Mouse (Mus musculus): ENCODE data around the gene Hist1h2bk. TPM values are rescaled to one million over a fixed set of nuclear protein-coding genes. Genes with fewer than 3 reads are reported as not detected.
A peak's percentile ranks its signal among the peaks of the same experiment; 100 is the strongest.

Gene Hist1h2bk
- polyA plus RNA-seq, 1 experiment from 2014 or later, result 0.90 TPM

DNA sequence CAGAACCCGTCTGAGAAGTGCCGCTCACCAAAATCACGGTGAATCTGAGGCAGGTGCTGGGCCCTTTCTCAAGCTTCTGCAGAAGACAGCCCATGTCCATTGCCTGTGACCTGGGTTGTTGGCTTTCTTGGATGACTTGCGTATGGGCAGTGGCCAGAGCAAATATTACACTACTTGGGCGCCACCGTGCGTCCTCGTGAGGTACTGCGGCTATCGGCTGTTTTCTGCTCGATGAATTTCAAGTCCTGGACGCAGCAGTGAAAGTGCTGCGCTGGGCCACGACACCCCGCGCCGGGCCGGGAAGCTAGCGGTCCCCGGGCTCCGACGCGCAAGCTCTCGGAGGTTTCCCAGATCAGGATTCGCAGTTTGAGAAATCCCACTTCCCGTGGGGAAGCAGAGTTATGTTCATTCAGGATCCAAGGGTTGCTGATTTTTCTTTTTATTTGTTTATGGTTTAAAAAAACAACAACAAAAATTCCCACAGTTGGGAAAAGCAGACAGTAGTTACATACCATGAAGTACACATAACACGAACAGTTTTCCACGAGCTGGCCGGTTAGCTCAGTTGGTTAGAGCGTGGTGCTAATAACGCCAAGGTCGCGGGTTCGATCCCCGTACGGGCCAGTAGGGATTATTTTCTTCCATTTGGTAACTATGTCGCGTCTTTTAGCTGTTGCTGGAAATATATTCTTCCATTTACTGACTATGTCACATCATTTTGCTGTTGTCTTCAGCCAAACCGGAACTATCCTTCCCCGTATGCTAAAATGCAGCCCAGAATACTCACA is 6.8 kb upstream of the Hist1h2bk start:
- H3K4me1 ChIP-seq (replicated peaks; ENCODE audit: control insufficient read depth, insufficient read depth, low read length), result no peaks in the 10 kb centered on the region
- H3K9ac ChIP-seq (ENCODE audit: low read depth, low read length), result peak overlapping the region; percentile 47; the same call in 1 of the 2 replicates
- peak; percentile 96 for TF ChIP-seq CTCF (IDR thresholded peaks at IDR 0.05; ENCODE audit: low read depth)
- peak overlapping the region; percentile 63 for H3K4me2 ChIP-seq (replicated peaks; ENCODE audit: low read depth)
- peak overlapping the region; percentile 53 for H3K4me3 ChIP-seq (ENCODE audit: low read depth, low read length)
- peak; percentile 80 for ATAC-seq
- H3K27ac ChIP-seq (ENCODE audit: low read depth, low read length), result 0 out of 2 replicates have a peak overlapping the region, but pooled peaks have one; percentile 60
- H3K9me3 ChIP-seq (ENCODE audit: control insufficient read depth), result no peaks in the 10 kb centered on the region
- WGBS, result 2% methylated on average over 40 of the region's 40 CpGs
- H3K36me3 ChIP-seq (ENCODE audit: control insufficient read depth, insufficient read depth), result no peaks in the 10 kb centered on the region
- no peaks in the 10 kb centered on the region for H3K27me3 ChIP-seq (replicated peaks; ENCODE audit: control insufficient read depth, insufficient read depth, low read length)

DNA sequence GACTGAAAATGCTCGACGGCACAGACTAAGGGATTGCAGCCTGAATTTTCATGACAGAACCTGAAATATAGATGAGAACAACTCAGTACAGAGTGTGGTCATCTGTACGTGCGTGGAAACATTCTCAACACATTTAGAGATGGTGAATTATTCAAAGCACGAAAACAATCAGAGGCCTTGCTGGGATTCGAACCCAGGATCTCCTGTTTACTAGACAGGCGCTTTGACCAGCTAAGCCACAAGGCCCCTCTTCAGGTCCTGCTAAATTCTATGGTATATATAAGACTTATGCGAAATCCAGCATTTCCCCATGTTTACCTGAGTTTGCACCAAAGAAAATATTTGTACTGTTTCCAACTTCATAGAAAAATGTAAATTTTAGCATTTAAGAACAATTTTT is 5.7 kb upstream of the Hist1h2bk start:
- H3K9ac ChIP-seq (ENCODE audit: low read depth, low read length), result no peak overlapping the region
- H3K27me3 ChIP-seq (replicated peaks; ENCODE audit: control insufficient read depth, insufficient read depth, low read length), result no peaks in the 10 kb centered on the region
- no peaks in the 10 kb centered on the region for H3K9me3 ChIP-seq (ENCODE audit: control insufficient read depth)
- TF ChIP-seq CTCF (IDR thresholded peaks at IDR 0.05; ENCODE audit: low read depth), result no peak
- no peak overlapping the region for H3K4me3 ChIP-seq (ENCODE audit: low read depth, low read length)
- no peaks in the 10 kb centered on the region for H3K4me1 ChIP-seq (replicated peaks; ENCODE audit: control insufficient read depth, insufficient read depth, low read length)
- 46% methylated on average over 8 of the region's 8 CpGs for WGBS
- no peak overlapping the region for H3K27ac ChIP-seq (ENCODE audit: low read depth, low read length)
- no peak overlapping the region for H3K4me2 ChIP-seq (replicated peaks; ENCODE audit: low read depth)
- H3K36me3 ChIP-seq (ENCODE audit: control insufficient read depth, insufficient read depth), result no peaks in the 10 kb centered on the region
- ATAC-seq, result no peak

DNA sequence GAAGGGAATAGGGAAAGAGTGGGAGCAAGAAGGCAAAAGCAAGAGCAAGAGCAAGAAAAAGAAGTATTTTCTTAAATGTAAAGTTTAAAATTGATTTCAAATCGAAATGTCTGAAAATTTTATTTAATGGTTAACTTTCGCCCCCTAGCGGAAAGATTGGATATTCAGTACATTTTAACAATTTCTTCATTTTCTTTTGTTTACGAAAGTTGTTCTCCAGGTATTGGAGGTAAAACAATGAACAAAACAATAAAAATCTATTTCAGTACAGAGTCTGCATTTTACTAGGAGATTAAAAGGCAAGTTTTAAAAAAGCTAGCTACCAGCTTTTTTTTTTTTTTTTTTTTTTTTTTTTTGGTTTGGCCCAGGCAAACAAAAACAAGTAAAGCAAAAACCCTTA is 5.2 kb upstream of the Hist1h2bk start:
- TF ChIP-seq CTCF (IDR thresholded peaks at IDR 0.05; ENCODE audit: low read depth), result peak; percentile 55

DNA sequence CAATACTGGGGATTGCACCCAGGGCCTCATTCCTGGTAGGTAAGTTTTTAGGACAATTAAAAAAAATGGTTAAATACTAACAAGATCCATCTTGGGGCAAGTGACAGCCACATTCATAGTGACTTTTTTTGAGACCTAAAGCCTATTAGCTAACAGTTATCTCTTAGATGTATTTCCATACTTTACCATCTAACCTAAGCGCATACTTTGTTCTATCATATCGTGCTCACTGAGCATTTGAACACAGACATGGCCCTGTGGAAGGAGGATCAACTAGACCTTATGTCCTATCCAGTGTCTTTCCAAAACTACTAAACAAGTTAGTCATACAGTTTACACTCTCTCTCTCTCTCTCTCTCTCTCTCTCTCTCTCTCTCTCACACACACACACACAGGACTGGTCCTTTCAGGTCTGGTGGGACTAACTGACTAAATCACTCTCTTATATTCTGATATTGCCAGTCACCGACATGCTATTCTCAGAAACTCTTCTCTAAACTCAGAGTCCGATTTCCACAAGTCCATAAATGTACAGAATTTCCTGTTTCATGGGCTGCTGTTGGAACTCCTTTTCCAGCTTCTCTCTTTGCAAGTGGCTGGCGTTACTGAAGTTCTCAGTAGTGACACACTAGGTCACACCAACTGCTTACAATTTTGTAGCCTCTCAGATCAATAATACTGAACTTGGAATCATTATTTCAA is 1.8 kb upstream of the Hist1h2bk start:
- ATAC-seq, result no peak
- Histone ChIP-seq H3K9me3 (ENCODE audit: control insufficient read depth) (no peaks in the 10 kb centered on the region), H3K9ac (ENCODE audit: low read depth, low read length) (no peak overlapping the region), H3K27me3 (replicated peaks; ENCODE audit: control insufficient read depth, insufficient read depth, low read length) (no peaks in the 10 kb centered on the region), H3K36me3 (ENCODE audit: control insufficient read depth, insufficient read depth) (no peaks in the 10 kb centered on the region), H3K4me2 (replicated peaks; ENCODE audit: low read depth) (peak overlapping the region; percentile 61), H3K4me3 (ENCODE audit: low read depth, low read length) (no peak overlapping the region), H3K27ac (ENCODE audit: low read depth, low read length) (no peak overlapping the region), H3K4me1 (replicated peaks; ENCODE audit: control insufficient read depth, insufficient read depth, low read length) (no peaks in the 10 kb centered on the region)
- WGBS, result 24% methylated on average over 5 of the region's 5 CpGs
- no peak for TF ChIP-seq CTCF (IDR thresholded peaks at IDR 0.05; ENCODE audit: low read depth)

More for the DNA sequence above, 5.2 kb upstream of the Hist1h2bk start:
- no peak overlapping the region for H3K4me3 ChIP-seq (ENCODE audit: low read depth, low read length)
- WGBS, result 9% methylated on average over 4 of the region's 4 CpGs
- no peak for ATAC-seq
- no peaks in the 10 kb centered on the region for H3K4me1 ChIP-seq (replicated peaks; ENCODE audit: control insufficient read depth, insufficient read depth, low read length)
- no peaks in the 10 kb centered on the region for H3K9me3 ChIP-seq (ENCODE audit: control insufficient read depth)
- H3K27ac ChIP-seq (ENCODE audit: low read depth, low read length), result no peak overlapping the region
- H3K36me3 ChIP-seq (ENCODE audit: control insufficient read depth, insufficient read depth), result no peaks in the 10 kb centered on the region
- H3K27me3 ChIP-seq (replicated peaks; ENCODE audit: control insufficient read depth, insufficient read depth, low read length), result no peaks in the 10 kb centered on the region
- H3K9ac ChIP-seq (ENCODE audit: low read depth, low read length), result no peak overlapping the region
- no peak overlapping the region for H3K4me2 ChIP-seq (replicated peaks; ENCODE audit: low read depth)

DNA sequence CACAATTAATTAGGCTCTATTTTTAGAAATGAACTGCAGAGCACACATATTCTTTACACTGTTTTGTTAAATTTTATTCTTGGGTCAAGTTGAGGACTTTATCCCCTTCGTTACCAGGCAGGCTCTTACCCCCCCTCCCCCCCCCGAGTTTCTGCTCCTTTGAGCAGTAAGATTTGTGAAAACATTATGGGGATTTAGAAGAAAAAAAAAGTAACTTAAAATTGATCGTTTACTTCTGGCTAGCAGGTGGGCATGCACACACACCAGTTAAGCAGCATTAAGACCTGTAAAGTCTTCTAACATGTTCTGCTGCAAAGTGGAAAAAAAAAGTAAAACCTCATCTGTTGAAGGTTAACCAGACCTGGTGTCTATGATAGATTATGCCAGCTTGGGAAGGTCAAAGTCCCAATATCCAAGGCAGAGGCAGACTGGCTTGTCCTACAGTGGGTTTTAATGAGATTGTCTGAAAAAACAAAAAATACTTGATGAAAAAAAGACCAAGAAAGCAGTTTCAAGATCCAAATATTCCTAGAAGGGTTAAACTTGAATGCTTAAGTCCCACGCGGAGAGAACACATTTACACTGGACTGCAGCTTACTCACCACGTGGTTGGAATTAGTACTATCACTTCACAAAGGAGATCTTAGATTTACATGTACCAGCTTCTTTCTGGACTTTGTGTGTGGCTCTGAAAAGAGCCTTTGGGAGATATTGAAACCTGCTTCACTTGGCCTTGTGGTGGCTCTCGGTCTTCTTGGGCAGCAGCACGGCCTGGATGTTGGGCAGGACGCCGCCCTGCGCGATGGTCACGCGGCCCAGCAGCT is 1.0 kb upstream of the Hist1h2bk start:
- Histone ChIP-seq H3K36me3 (ENCODE audit: control insufficient read depth, insufficient read depth) (no peaks in the 10 kb centered on the region), H3K4me2 (replicated peaks; ENCODE audit: low read depth) (peak overlapping the region; percentile 61), H3K9me3 (ENCODE audit: control insufficient read depth) (no peaks in the 10 kb centered on the region), H3K4me1 (replicated peaks; ENCODE audit: control insufficient read depth, insufficient read depth, low read length) (no peaks in the 10 kb centered on the region), H3K9ac (ENCODE audit: low read depth, low read length) (no peak overlapping the region), H3K27ac (ENCODE audit: low read depth, low read length) (peak overlapping the region; percentile 60), H3K27me3 (replicated peaks; ENCODE audit: control insufficient read depth, insufficient read depth, low read length) (no peaks in the 10 kb centered on the region), H3K4me3 (ENCODE audit: low read depth, low read length) (peak overlapping the region; percentile 36)
- WGBS, result under 1% methylated on average over 11 of the region's 14 CpGs
- ATAC-seq, result peak; percentile 58
- TF ChIP-seq CTCF (IDR thresholded peaks at IDR 0.05; ENCODE audit: low read depth), result no peak
